Mouse (Mus musculus): ENCODE results near the gene Nt5dc1. TPM values are rescaled to one million over a fixed set of nuclear protein-coding genes. Genes with fewer than 3 reads are reported as not detected.

Nt5dc1 gene
- total RNA-seq (2023) = 10 to 100 TPM; 47.3 to 63.0 TPM

GRCm38 (mm10) chr10:34418204-34418756, at the start of gene Nt5dc1:
Gene Nt5dc1 (minus strand): TSS chr10:34418552.

GRCm38 (mm10) chr10:34389681-34390080, 28.7 kb downstream of the Nt5dc1 start, which contains the start of gene Col10a1:
Gene Col10a1 (plus strand): TSS chr10:34389981.

GRCm38 (mm10) chr10:34297299-34297979, 120.9 kb downstream of the Nt5dc1 start, which contains the start of gene Tspyl4:
Gene Tspyl4 (plus strand): TSS chr10:34297442.

GRCm38 (mm10) chr10:34281962-34282388, 136.4 kb downstream of the Nt5dc1 start, which contains the start of gene Tspyl1:
Gene Tspyl1 (plus strand): TSS chr10:34282190.

Other genes with a start within 250 kb of the Nt5dc1 start
- gene Dse, start 210.8 kb downstream of the Nt5dc1 start, total RNA-seq (2023) = 10 to 100 TPM; 20.2 to 22.3 TPM
- gene Tspyl1, start 136.4 kb downstream of the Nt5dc1 start, total RNA-seq (2023) = 100 to 1,000 TPM; 103 to 112 TPM
- 10 to 100 TPM; 19.4 to 20.2 TPM for gene Tspyl4, start 121.1 kb downstream of the Nt5dc1 start, total RNA-seq (2023)
- not detected for gene Col10a1, start 28.6 kb downstream of the Nt5dc1 start, total RNA-seq (2023)
- not detected for gene Frk, start 64.8 kb upstream of the Nt5dc1 start, total RNA-seq (2023)

Measured in T-cell, adult 66 days (primary cell).